Mouse (Mus musculus) right cerebral cortex, postnatal 10 days (tissue): ENCODE measurements around the gene B3gnt9.
"Not testable (repeated sequence)": the region's sequence is repeated elsewhere in the genome, so short reads cannot be mapped to it uniquely, and the experiment has no call there.

Experiments
- DNase-seq, 2 experiments: peaks; one replicate each; pipeline ENCODE4 v3.0.0; 2021; ENCODE audit warnings: low spot score in 2 of 2

Gene B3gnt9

GRCm38 (mm10) chr8:105259721-105260320, 4.9 kb upstream of the B3gnt9 start:
- peak; percentile 59 to 77 for DNase-seq

DNA sequence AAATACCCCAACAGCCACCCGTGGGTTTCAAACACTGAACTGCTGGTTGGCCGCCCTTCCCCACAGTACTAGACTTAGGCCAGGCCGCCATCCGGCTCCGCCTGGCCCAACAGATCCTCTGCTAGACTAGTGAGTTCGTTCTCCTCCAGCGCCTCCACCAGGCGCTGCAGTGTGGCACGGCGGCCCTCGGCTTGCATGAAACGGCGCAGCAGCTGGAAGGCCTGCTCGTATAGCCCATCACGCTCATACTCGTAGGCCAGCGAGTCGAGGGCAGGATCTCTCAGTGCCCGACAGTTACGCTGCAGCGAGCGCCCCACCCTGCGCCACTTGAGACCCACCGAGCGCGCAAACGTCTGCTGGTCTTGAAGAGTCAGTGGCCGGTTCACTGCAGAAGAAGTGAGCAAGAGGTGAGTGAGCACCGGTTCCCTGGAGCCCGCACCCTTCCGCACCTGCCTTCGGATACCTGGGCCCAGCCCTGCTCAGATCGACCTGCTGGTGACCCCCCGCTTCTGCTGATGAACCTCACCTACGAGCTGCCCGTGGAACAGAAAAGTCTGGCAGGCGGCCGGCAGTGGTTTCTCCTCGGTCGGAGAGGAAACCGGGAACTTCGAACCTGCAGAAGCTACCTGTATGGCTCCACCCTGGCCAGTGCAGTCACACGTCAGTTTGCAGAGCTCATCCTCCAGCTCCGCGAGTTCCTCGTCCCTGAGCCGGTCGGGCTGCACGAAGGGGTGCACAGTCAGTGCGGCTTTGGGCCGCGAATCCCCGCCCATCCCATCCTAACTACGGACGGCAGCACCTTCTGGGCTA, 4.2 kb upstream of the B3gnt9 start:
- DNase-seq: peak; percentile 47 to 58

DNA sequence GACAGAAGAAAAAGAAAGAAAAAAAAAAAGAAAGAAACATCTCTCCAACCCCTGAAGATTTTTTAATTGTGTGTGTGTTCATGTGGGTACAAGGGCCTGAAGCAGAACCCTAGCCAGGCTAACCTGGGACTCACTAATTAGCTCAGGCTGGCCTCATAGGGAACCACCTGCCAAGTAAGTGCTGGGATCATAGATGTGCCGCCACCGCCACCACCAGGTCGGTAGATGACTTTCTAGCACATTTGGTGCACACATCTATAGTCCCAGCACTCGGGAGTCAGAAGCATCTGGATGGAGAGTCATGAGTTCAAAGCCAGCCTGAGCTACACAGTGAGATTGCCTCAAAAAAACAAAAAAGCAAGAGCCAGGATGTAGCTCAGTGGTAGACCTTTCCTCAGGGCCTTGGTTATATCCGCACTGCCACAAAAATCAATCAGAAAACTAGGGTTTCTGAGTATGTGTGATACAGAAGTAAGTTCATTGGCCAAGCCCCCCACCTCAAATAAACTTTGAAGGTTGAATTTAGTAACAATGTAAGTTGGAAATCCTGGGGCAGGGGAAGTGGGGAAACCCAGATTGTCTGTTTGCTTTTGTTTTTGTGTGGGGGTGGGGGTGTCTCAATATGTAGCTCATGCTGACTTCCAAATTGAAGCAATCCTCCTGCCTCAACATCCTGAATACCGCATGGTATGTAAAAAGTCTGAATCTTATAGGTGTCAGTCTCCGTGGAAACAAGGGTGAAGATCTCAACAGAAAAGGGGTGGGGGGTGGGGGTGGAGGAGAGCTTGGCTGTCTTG, 2.6 kb upstream of the B3gnt9 start:
- DNase-seq: peak in 1 of 2 experiments; percentile 23

- DNase-seq: peak; percentile 92 to 93
These were observed 594 bp downstream of the B3gnt9 start for GRCm38 (mm10) chr8:105254152-105254965.

DNA sequence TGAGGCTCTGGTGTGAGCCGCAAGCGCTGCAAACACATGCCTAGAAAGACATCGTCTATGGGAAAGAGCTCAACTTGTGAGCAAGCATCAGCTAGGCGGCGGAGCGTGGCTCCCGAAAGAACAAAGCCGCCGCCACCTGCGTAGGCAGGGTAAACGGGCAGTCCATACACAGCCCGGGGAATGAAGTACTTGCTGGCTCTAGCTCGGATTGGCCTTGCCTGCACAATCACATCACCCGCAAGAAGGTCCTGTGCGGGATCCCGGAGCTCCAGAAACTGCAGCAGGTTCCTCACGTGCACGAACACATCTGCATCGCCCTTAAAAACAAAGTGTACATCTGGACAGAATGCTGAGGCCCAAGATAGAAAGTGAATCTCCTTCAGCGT, 1.2 kb downstream of the B3gnt9 start:
- no peak for DNase-seq

- peak in 1 of 2 experiments; percentile 28 for DNase-seq
These were observed 2.0 kb downstream of the B3gnt9 start for GRCm38 (mm10) chr8:105252680-105253537.

- no peak for DNase-seq
These were observed 3.0 kb downstream of the B3gnt9 start for GRCm38 (mm10) chr8:105251954-105252353.

- no peak for DNase-seq
These were observed 13.9 kb downstream of the B3gnt9 start for GRCm38 (mm10) chr8:105241016-105241415.

DNA sequence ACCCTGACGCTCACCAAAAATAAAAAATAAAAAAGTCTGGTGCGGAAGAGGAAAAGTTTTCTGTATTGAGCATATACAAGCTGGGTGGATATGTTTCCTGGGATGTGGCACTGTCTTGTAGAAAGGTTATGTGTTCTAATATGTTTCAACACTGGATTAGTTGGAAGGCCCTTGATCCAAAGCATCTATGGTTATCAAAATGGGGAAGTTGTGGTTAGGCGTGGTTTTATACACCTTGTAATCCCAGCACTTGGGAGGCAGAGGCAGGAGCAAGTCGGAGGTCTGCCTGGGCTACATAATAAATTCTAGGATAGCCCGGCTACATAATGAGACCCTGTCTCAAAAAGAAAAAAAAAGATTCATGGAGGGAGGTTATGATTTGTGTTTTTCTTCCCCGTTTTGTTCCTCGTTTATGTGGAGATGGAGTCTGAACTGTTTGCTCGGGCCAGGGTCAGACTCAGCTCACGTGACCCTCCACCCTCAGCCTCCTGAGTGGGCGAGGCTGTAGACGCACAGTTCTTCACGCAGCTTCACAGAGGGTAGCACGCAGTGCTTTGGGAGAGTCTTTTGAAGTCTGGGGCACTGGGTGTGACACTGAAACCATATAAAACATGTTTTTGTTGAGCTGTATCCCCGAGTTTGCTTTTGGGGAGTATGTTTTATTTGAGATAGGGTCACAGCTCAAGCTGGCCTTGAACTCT, 17.4 kb downstream of the B3gnt9 start:
- DNase-seq: no peak

- no peak for DNase-seq
These were observed 19.7 kb downstream of the B3gnt9 start for GRCm38 (mm10) chr8:105235206-105235605.

DNA sequence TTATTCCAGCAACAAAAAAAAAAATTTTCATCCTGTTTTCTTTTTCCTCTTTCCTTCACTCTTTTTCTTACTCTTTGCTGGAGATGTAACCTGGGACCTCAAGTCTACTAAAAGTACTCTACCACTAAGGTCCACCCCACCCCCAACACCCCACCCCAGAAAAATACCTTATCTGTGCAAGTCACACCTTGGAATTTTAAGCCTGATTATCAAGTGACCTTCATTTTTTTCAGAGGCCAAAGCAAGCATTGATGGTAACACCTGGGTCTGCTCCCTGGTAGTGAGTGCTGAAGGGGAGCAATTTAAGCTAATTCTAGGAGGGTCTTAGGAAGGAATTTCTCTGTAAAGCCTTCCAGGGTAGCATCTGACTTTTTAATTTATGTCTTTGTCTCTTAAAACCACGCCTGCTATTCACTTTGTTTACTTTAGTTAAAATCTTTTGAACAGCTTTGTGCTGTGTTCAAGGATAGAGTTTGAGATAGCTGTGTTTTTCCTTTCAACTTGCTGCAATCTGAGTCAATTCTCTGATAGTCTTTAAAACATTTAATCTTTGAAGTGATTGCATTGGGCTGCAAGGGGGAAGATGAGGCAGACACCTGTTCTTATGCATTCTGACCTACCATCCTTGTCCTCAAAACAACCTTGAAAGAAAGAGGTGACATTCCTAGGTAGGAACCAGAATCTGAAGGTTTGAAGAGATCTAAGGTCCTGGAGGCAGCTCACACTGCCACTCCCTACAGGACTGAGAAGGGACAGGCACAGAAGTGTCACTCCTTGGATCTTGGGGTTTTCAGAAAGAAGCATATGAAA, 21.6 kb downstream of the B3gnt9 start:
- DNase-seq: no peak

GRCm38 (mm10) chr8:105232321-105232693, 22.6 kb downstream of the B3gnt9 start:
- DNase-seq: not testable (repeated sequence)

- no peak for DNase-seq
These were observed 23.2 kb downstream of the B3gnt9 start for GRCm38 (mm10) chr8:105231503-105232320.

DNA sequence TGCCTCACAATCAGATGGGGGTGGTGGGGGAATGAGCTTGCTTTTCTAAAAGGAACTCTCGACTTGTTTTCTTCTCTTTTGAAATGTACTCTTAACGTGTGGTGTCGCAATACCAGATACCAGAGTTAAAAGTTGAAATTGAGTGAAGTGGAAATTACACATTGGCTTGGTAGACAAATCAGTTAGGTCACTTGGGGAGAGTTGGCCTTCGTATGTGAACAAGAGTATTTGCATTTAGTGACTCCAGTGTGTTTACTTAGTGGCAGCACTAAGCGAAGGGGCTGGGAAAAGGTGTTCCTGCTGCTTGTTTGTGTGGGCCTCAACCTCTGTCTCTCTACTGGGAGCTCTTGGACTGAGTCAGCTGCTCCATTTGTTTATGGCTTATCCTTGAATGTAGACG, 29.0 kb downstream of the B3gnt9 start:
- DNase-seq: no peak

DNA sequence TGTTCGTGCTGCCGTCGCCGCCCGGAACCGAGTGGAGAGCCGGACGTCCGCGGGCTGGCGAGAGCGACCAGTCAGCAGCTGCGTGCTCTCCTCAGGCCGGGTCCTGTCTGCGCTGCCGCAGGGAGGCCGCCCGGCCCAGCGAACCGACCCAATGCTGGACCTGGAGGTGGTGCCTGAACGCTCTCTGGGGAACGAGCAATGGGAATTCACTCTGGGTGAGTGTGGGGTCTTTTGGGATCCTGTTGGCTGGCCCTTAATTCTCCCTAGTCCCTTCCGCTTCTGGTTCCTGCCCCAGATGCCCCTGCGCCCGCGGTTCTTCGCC, 29.7 kb downstream of the B3gnt9 start:
- DNase-seq: no peak

DNA sequence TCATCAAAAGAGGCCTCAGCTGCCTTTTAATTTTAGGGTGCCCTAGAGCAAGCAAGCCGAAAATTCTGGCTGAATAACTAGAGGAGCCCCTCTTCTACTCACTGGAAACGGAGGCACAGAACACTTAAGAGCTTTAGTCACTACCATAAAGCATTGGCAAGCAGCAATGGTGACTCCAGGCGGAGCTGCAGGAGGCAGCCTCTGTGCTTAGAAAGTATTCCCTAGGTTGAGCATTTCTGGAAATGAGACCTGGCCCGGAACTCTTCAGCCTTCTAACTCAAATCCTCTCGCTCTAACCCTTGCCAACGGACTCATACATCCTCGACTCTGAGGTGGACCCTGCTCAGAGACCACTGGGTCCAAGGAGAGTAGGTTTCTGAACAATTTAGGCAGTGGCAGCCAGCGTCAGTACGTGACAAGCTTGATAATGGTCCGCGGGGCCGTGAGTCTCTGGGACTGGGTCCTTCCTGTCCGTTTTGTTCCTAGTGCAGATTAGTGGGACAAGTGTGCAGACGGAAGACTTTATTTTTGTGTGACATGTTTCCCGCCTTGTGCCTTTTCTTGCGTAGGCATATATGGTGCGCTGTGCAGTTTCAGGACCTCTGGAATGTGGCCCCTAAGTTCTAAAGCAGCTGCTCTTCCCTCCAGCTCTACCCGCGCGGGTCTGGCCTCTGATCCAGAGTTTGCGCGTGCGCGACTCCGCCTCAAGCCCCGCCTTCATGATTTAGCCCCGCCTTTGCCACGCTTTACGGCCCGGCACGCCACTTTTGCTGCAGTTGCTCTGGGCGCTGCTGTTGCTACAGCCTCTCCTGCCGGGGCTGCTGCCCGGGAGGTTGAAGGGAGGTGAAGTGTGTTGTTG, 30.3 kb downstream of the B3gnt9 start, which contains the start of gene D230025D16Rik:
Gene D230025D16Rik (plus strand): TSS at position 733 of the 859 bp plus-strand sequence.
- DNase-seq: peak; percentile 96

- DNase-seq: no peak
These were observed 31.1 kb downstream of the B3gnt9 start for GRCm38 (mm10) chr8:105223850-105224249.
